Comparison of ENCODE assay signal across 9 mouse cellular contexts in the genomic region with DNA sequence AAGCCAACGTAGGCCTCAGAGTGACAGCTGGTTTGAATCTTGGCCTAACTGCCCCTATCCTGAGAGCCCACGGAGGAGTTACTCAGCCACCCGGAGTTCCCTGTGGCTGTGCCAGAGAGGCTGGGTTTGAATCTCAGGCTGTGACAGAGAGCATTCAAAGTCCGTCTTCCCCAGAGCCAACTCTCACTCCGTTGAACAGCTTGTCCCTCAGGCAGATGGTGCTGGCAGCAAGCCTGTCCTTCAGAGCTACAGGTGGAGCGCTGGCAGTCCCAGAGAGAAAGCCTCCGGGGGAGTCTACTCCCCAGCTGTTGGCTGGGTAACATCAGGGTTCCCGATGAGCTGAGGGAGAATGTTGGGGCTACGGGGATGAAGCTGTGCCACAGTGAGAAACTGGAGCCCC.
DNase-seq lines count a peak whose midpoint lies in the region; ATAC-seq and TF ChIP-seq lines count a peak whose summit lies in the region.
"Had no signal": no experiment of that assay in that cellular context is flagged by ENCODE, and none has a peak within 500 bp of the region (broad histone marks: within the 10 kb centered on the region; RNA-seq: fewer than 3 reads in every experiment).

No protein-coding gene starts in this region.

- no peak for ATAC-seq in liver, embryonic 11.5 days (replicated peaks; ENCODE audit: low FRiP score)

- H3K9ac ChIP-seq in liver, embryonic 11.5 days (ENCODE audit: low read depth, low read length), result no peak overlapping the region
- H3K9ac ChIP-seq: neural tube, embryonic 12.5 days had no signal

- intact Hi-C loops in gastrocnemius, adult 2 months (cut with DNase I), result no loop called here

- 87% methylated on average over 9 of the region's 9 CpGs for WGBS in liver, embryonic 11.5 days

- H3K4me1 ChIP-seq in liver, embryonic 11.5 days (replicated peaks; ENCODE audit: control insufficient read depth, insufficient read depth, low read length), result peaks cover 17% of the 10 kb centered on the region
- H3K4me1 ChIP-seq: neural tube, embryonic 12.5 days had no signal

- no peaks in the 10 kb centered on the region for H3K9me3 ChIP-seq in liver, embryonic 11.5 days (ENCODE audit: control insufficient read depth, low read length)
- H3K9me3 ChIP-seq: neural tube, embryonic 12.5 days had no signal

- H3K4me3 ChIP-seq in gastrocnemius, adult 2 months, result no peak overlapping the region
- no peak overlapping the region for H3K4me3 ChIP-seq in layer of hippocampus, adult 2 months
- no peak overlapping the region for H3K4me3 ChIP-seq in liver, embryonic 11.5 days (ENCODE audit: low read depth, low read length)
- H3K4me3 ChIP-seq: neural tube, embryonic 12.5 days had no signal

- TF ChIP-seq CTCF in gastrocnemius, adult 2 months (IDR thresholded peaks at IDR 0.05), result no peak
- no peak for TF ChIP-seq CTCF in layer of hippocampus, adult 2 months (conservative IDR thresholded peaks at IDR 0.05)

- no peaks in the 10 kb centered on the region for H3K27me3 ChIP-seq in liver, embryonic 11.5 days (replicated peaks; ENCODE audit: control insufficient read depth, insufficient read depth, low read length)
- H3K27me3 ChIP-seq: neural tube, embryonic 12.5 days had no signal

- no peak overlapping the region for H3K27ac ChIP-seq in gastrocnemius, adult 2 months
- peak overlapping the region; percentile 49; the same call in 1 of the 2 replicates for H3K27ac ChIP-seq in layer of hippocampus, adult 2 months
- no peak overlapping the region for H3K27ac ChIP-seq in liver, embryonic 11.5 days (ENCODE audit: low read depth, low read length)
- H3K27ac ChIP-seq: neural tube, embryonic 12.5 days had no signal

- peak; percentile 68 for DNase-seq in gastrocnemius, adult 2 months
- no peak for DNase-seq in gastrocnemius, postnatal 10 days
- peak; percentile 31 for DNase-seq in testis, postnatal 14 days (ENCODE audit: low spot score)
- DNase-seq in testis, postnatal 10 days (ENCODE audit: low spot score), result no peak
- peak; percentile 68 to 71 for DNase-seq in layer of hippocampus, adult 2 months (ENCODE audit: low spot score in 2 of 2)
- no peak for DNase-seq in MN1 (ENCODE audit: low spot score)
- DNase-seq in liver, embryonic 11.5 days (ENCODE audit: low spot score), result no peak
- DNase-seq in spleen, postnatal 10 days (ENCODE audit: low spot score in 2 of 2), result no peak

- no peaks in the 10 kb centered on the region for H3K36me3 ChIP-seq in liver, embryonic 11.5 days (ENCODE audit: control insufficient read depth, insufficient read depth, low read length)
- H3K36me3 ChIP-seq: neural tube, embryonic 12.5 days had no signal

- H3K4me2 ChIP-seq in liver, embryonic 11.5 days, result no peak overlapping the region
- H3K4me2 ChIP-seq: neural tube, embryonic 12.5 days had no signal

Comparison
In these comparisons a context has a peak if more than half of its experiments do, and no peak if none do; other contexts are left out.
1. DNase-seq: peak in gastrocnemius, adult 2 months (single experiment), testis, postnatal 14 days (single experiment) and layer of hippocampus, adult 2 months (2 of 2); none in gastrocnemius, postnatal 10 days (single experiment), testis, postnatal 10 days (single experiment), MN1 (single experiment), liver, embryonic 11.5 days (single experiment) and spleen, postnatal 10 days (0 of 2).